Mouse (Mus musculus): Measurements from ENCODE around the gene Rabgap1l.

- TF ChIP-seq CTCF (conservative IDR thresholded peaks at IDR 0.05; ENCODE audit: insufficient read depth, insufficient read length, low read depth, low read length), result no peak
- TF ChIP-seq POLR2A (IDR thresholded peaks at IDR 0.05; ENCODE audit: low read depth, low read length), result no peak
Observed at GRCm38 (mm10) chr1:160212123-160212691, 580.8 kb downstream of the Rabgap1l start.
